Mouse (Mus musculus): ENCODE data around the gene Slc17a3.

Slc17a3 gene

GRCm38 (mm10) chr13:23839308-23839707 lies at the start of gene Slc17a3:
Gene Slc17a3 (plus strand): TSS chr13:23839434.
- DNase-seq (ENCODE audit: low spot score) = no peak

GRCm38 (mm10) chr13:23792520-23792919 lies 46.7 kb upstream of the Slc17a3 start:
- DNase-seq (ENCODE audit: low spot score) = peak; percentile 72

- DNase-seq (ENCODE audit: low spot score) = no peak
Measured at GRCm38 (mm10) chr13:23799405-23799804, 39.8 kb upstream of the Slc17a3 start.

- no peak for DNase-seq (ENCODE audit: low spot score)
Measured at GRCm38 (mm10) chr13:23804532-23804931, 34.7 kb upstream of the Slc17a3 start.

- no peak for DNase-seq (ENCODE audit: low spot score)
Measured at GRCm38 (mm10) chr13:23806422-23807052, 32.7 kb upstream of the Slc17a3 start, which contains the start of gene Slc17a2. Gene Slc17a2 (plus strand): TSS chr13:23806993.

GRCm38 (mm10) chr13:23816148-23816547 lies 23.1 kb upstream of the Slc17a3 start:
- DNase-seq (ENCODE audit: low spot score) = no peak

GRCm38 (mm10) chr13:23820179-23820940 lies 18.9 kb upstream of the Slc17a3 start:
- DNase-seq (ENCODE audit: low spot score) = no peak

- DNase-seq (ENCODE audit: low spot score) = no peak
Measured at GRCm38 (mm10) chr13:23822213-23822612, 17.0 kb upstream of the Slc17a3 start.

- DNase-seq (ENCODE audit: low spot score) = no peak
Measured at GRCm38 (mm10) chr13:23826606-23827005, 12.6 kb upstream of the Slc17a3 start.

GRCm38 (mm10) chr13:23833053-23833452 lies 6.2 kb upstream of the Slc17a3 start:
- peak; percentile 12 for DNase-seq (ENCODE audit: low spot score)

- DNase-seq (ENCODE audit: low spot score) = no peak
Measured at GRCm38 (mm10) chr13:23834836-23835235, 4.4 kb upstream of the Slc17a3 start.

GRCm38 (mm10) chr13:23836630-23837029 lies 2.6 kb upstream of the Slc17a3 start:
- no peak for DNase-seq (ENCODE audit: low spot score)

- DNase-seq (ENCODE audit: low spot score) = no peak
Measured at GRCm38 (mm10) chr13:23845851-23846250, 6.6 kb downstream of the Slc17a3 start.

- DNase-seq (ENCODE audit: low spot score) = no peak
Measured at GRCm38 (mm10) chr13:23849299-23849698, 10.1 kb downstream of the Slc17a3 start.

GRCm38 (mm10) chr13:23856401-23856800 lies 17.2 kb downstream of the Slc17a3 start:
- no peak for DNase-seq (ENCODE audit: low spot score)

- DNase-seq (ENCODE audit: low spot score) = no peak
Measured at GRCm38 (mm10) chr13:23861815-23862214, 22.6 kb downstream of the Slc17a3 start.

GRCm38 (mm10) chr13:23864711-23865110 lies 25.5 kb downstream of the Slc17a3 start:
- DNase-seq (ENCODE audit: low spot score) = no peak

- no peak for DNase-seq (ENCODE audit: low spot score)
Measured at GRCm38 (mm10) chr13:23866086-23866710, 27.0 kb downstream of the Slc17a3 start.

GRCm38 (mm10) chr13:23867000-23867399 lies 27.8 kb downstream of the Slc17a3 start:
- no peak for DNase-seq (ENCODE audit: low spot score)

GRCm38 (mm10) chr13:23867405-23867804 lies 28.2 kb downstream of the Slc17a3 start, which contains the start of gene Slc17a1:
Gene Slc17a1 (plus strand): TSS chr13:23867750.
- no peak for DNase-seq (ENCODE audit: low spot score)

- DNase-seq (ENCODE audit: low spot score) = peak; percentile 4
Measured at GRCm38 (mm10) chr13:23868790-23869533, 29.7 kb downstream of the Slc17a3 start.

- DNase-seq (ENCODE audit: low spot score) = no peak
Measured at GRCm38 (mm10) chr13:23869996-23870395, 30.8 kb downstream of the Slc17a3 start.
